Mouse (Mus musculus) stomach, embryonic 14.5 days (tissue): ENCODE measurements around the gene Dlgap1. TPM values are rescaled to one million over a fixed set of nuclear protein-coding genes. Genes with fewer than 3 reads are reported as not detected.

Source experiments
- ATAC-seq: fragments of 200-750 bp; cut with Nextera tagmentation; 2 replicates; pipeline ENCODE4 v1.8.0; 2017; ENCODE audit warnings: low read depth, moderate TSS enrichment; ENCODE audit not compliant: insufficient number of reproducible peaks, insufficient read depth, low FRiP score
- H3K27ac ChIP-seq: fragments of 300-500 bp; sonication (generic); 2 replicates; pipeline ENCODE4 v1.5.1; 2014; ENCODE audit warnings: mild to moderate bottlenecking, low read length, moderate library complexity, mixed read lengths
- H3K27me3 ChIP-seq: fragments of 300-500 bp; sonication (generic); 2 replicates; pipeline ENCODE4 v1.6.1; 2014; ENCODE audit warnings: low read length, control low read depth, mixed read lengths; ENCODE audit not compliant: control insufficient read depth, insufficient read depth
- H3K36me3 ChIP-seq: fragments of 300-500 bp; sonication (generic); 2 replicates; pipeline ENCODE4 v1.6.1; 2014; ENCODE audit warnings: mild to moderate bottlenecking, control low read depth, low read length, moderate library complexity, mixed read lengths; ENCODE audit not compliant: control insufficient read depth, insufficient read depth
- H3K4me1 ChIP-seq: fragments of 300-500 bp; sonication (generic); 2 replicates; pipeline ENCODE4 v1.6.1; 2014; ENCODE audit warnings: low read length, control low read depth, mixed read lengths; ENCODE audit not compliant: control insufficient read depth, insufficient read depth
- H3K4me2 ChIP-seq: fragments of 300-500 bp; sonication (generic); replicated peaks from 2 replicates; pipeline ENCODE4 v1.6.1; 2014; ENCODE audit warnings: low read depth, low read length, control low read depth
- H3K4me3 ChIP-seq: fragments of 300-500 bp; sonication (generic); 2 replicates; pipeline ENCODE4 v1.5.1; 2014; ENCODE audit warnings: low read depth, low read length, control low read depth
- H3K9ac ChIP-seq: fragments of 300-500 bp; sonication (generic); replicated peaks from 2 replicates; pipeline ENCODE4 v1.6.1; 2014; ENCODE audit warnings: low read depth, mild to moderate bottlenecking, control low read depth, low read length, moderate library complexity, mixed read lengths
- H3K9me3 ChIP-seq: fragments of 300-500 bp; sonication (generic); 2 replicates; pipeline ENCODE4 v1.6.1; 2016; ENCODE audit warnings: low read depth, low read length, control low read depth; ENCODE audit not compliant: control insufficient read depth
- WGBS: fragments of 180-500 bp; shearing (Covaris S2); extraction: QIAGEN DNeasy Blood & Tissue Kit; methylation state at CpG from one replicate; pipeline ENCODE4 v1.1.7; 2014; 5-methylcytosine and 5-hydroxymethylcytosine counted together
- polyA plus RNA-seq: library from polyadenylated mRNA; unstranded; fragments of >200 nt; fragmentation: Nextera tagmentation; extraction: Ambion mirVana; gene quantifications from 2 replicates; pipeline ENCODE4 v1.2.1, GENCODE M21; 2014

The Dlgap1 gene
- polyA plus RNA-seq, 1 experiment from 2014 or later: 3.8 TPM

- Histone ChIP-seq H3K9me3 (no peaks in the 10 kb centered on the region), H3K9ac (no peak overlapping the region), H3K27ac (peak overlapping the region; percentile 64; the same call in 1 of the 2 replicates), H3K4me3 (no peak overlapping the region), H3K36me3 (no peaks in the 10 kb centered on the region), H3K27me3 (no peaks in the 10 kb centered on the region), H3K4me2 (no peak overlapping the region), H3K4me1 (no peaks in the 10 kb centered on the region)
- 34% methylated on average over 6 of the region's 6 CpGs for WGBS
- ATAC-seq: peak; percentile 44; the same call in 1 of the 2 replicates
Observed at GRCm38 (mm10) chr17:70794722-70795121, 825.8 kb downstream of the Dlgap1 start.

- Histone ChIP-seq H3K4me2 (no peak overlapping the region), H3K27me3 (no peaks in the 10 kb centered on the region), H3K4me3 (no peak overlapping the region), H3K4me1 (no peaks in the 10 kb centered on the region), H3K9me3 (no peaks in the 10 kb centered on the region), H3K36me3 (no peaks in the 10 kb centered on the region), H3K27ac (no peak overlapping the region; the same call in 1 of the 2 replicates), H3K9ac (no peak overlapping the region)
- no peak for ATAC-seq
- WGBS: 66% methylated on average over 4 of the region's 4 CpGs
Observed at GRCm38 (mm10) chr17:70795196-70795595, 826.3 kb downstream of the Dlgap1 start.

- no peak for ATAC-seq
- 61% methylated on average over 8 of the region's 8 CpGs for WGBS
- H3K4me2 ChIP-seq: no peak overlapping the region
Observed at GRCm38 (mm10) chr17:70796940-70797772, 828.3 kb downstream of the Dlgap1 start.

GRCm38 (mm10) chr17:70797773-70798045 is 828.8 kb downstream of the Dlgap1 start:
- Histone ChIP-seq H3K36me3 (no peaks in the 10 kb centered on the region), H3K4me2 (no peak overlapping the region), H3K9me3 (no peaks in the 10 kb centered on the region), H3K4me3 (no peak overlapping the region), H3K27ac (no peak overlapping the region), H3K9ac (no peak overlapping the region), H3K27me3 (no peaks in the 10 kb centered on the region), H3K4me1 (no peaks in the 10 kb centered on the region)
- WGBS: 74% methylated on average over 1 of the region's 1 CpGs
- no peak for ATAC-seq

More at GRCm38 (mm10) chr17:70796940-70797772, 828.3 kb downstream of the Dlgap1 start:
- Histone ChIP-seq H3K36me3 (no peaks in the 10 kb centered on the region), H3K4me3 (no peak overlapping the region), H3K27me3 (no peaks in the 10 kb centered on the region), H3K9me3 (no peaks in the 10 kb centered on the region), H3K9ac (no peak overlapping the region), H3K4me1 (no peaks in the 10 kb centered on the region), H3K27ac (no peak overlapping the region)

GRCm38 (mm10) chr17:70799266-70799665 is 830.4 kb downstream of the Dlgap1 start:
- ATAC-seq: no peak
- H3K27ac ChIP-seq: no peak overlapping the region

GRCm38 (mm10) chr17:70802022-70802421 is 833.1 kb downstream of the Dlgap1 start:
- no peaks in the 10 kb centered on the region for H3K4me1 ChIP-seq
- H3K27me3 ChIP-seq: no peaks in the 10 kb centered on the region
- no peak overlapping the region for H3K4me3 ChIP-seq
- no peak overlapping the region for H3K4me2 ChIP-seq
- H3K9me3 ChIP-seq: no peaks in the 10 kb centered on the region
- no peak for ATAC-seq
- WGBS: 75% methylated on average over 14 of the region's 14 CpGs
- H3K27ac ChIP-seq: no peak overlapping the region
- H3K36me3 ChIP-seq: no peaks in the 10 kb centered on the region
- H3K9ac ChIP-seq: no peak overlapping the region

More at GRCm38 (mm10) chr17:70799266-70799665, 830.4 kb downstream of the Dlgap1 start:
- Histone ChIP-seq H3K4me2 (no peak overlapping the region), H3K27me3 (no peaks in the 10 kb centered on the region), H3K36me3 (no peaks in the 10 kb centered on the region), H3K9me3 (no peaks in the 10 kb centered on the region), H3K4me3 (no peak overlapping the region), H3K4me1 (no peaks in the 10 kb centered on the region), H3K9ac (no peak overlapping the region)
- WGBS: 63% methylated on average over 4 of the region's 4 CpGs

GRCm38 (mm10) chr17:70805866-70806265 is 837.0 kb downstream of the Dlgap1 start:
- Histone ChIP-seq H3K27me3 (no peaks in the 10 kb centered on the region), H3K27ac (no peak overlapping the region), H3K4me1 (no peaks in the 10 kb centered on the region), H3K36me3 (no peaks in the 10 kb centered on the region), H3K9ac (no peak overlapping the region), H3K4me2 (no peak overlapping the region), H3K4me3 (no peak overlapping the region), H3K9me3 (no peaks in the 10 kb centered on the region)
- WGBS: 96% methylated on average over 9 of the region's 9 CpGs
- ATAC-seq: no peak

GRCm38 (mm10) chr17:70806600-70806999 is 837.7 kb downstream of the Dlgap1 start:
- Histone ChIP-seq H3K27me3 (no peaks in the 10 kb centered on the region), H3K4me1 (no peaks in the 10 kb centered on the region), H3K4me2 (no peak overlapping the region), H3K27ac (no peak overlapping the region), H3K4me3 (no peak overlapping the region), H3K9ac (no peak overlapping the region), H3K9me3 (no peaks in the 10 kb centered on the region), H3K36me3 (no peaks in the 10 kb centered on the region)
- ATAC-seq: no peak
- 87% methylated on average over 2 of the region's 2 CpGs for WGBS

- Histone ChIP-seq H3K27me3 (no peaks in the 10 kb centered on the region), H3K4me3 (no peak overlapping the region), H3K9me3 (no peaks in the 10 kb centered on the region), H3K4me2 (no peak overlapping the region), H3K4me1 (no peaks in the 10 kb centered on the region), H3K9ac (no peak overlapping the region), H3K27ac (no peak overlapping the region), H3K36me3 (no peaks in the 10 kb centered on the region)
- no peak for ATAC-seq
- WGBS: 89% methylated on average over 1 of the region's 1 CpGs
Observed at GRCm38 (mm10) chr17:70807885-70808284, 839.0 kb downstream of the Dlgap1 start.
